Mouse (Mus musculus): ENCODE results near the gene Fry. TPM values are rescaled to one million over a fixed set of nuclear protein-coding genes. Genes with fewer than 3 reads are reported as not detected.

Gene Fry
- polyA plus RNA-seq, 1 experiment from 2014 or later, result 41.9 TPM

GRCm38 (mm10) chr5:150495792-150496191 lies 377.3 kb downstream of the Fry start:
- Histone ChIP-seq H3K4me2 (no peak overlapping the region), H3K27ac (replicated peaks) (no peak overlapping the region), H3K36me3 (peaks cover 57% of the 10 kb centered on the region), H3K4me3 (no peak overlapping the region), H3K9me3 (no peaks in the 10 kb centered on the region), H3K9ac (no peak overlapping the region), H3K27me3 (no peaks in the 10 kb centered on the region), H3K4me1 (replicated peaks) (no peaks in the 10 kb centered on the region)
- WGBS, result 47% methylated on average over 6 of the region's 6 CpGs
- no peak for ATAC-seq (ENCODE audit: low read depth)

- 86% methylated on average over 5 of the region's 6 CpGs for WGBS
- Histone ChIP-seq H3K4me3 (no peak overlapping the region), H3K27ac (replicated peaks) (no peak overlapping the region), H3K27me3 (no peaks in the 10 kb centered on the region), H3K9ac (no peak overlapping the region), H3K36me3 (no peaks in the 10 kb centered on the region), H3K9me3 (no peaks in the 10 kb centered on the region), H3K4me1 (replicated peaks) (no peaks in the 10 kb centered on the region), H3K4me2 (no peak overlapping the region)
- no peak for ATAC-seq (ENCODE audit: low read depth)
These were observed 392.2 kb downstream of the Fry start for GRCm38 (mm10) chr5:150510451-150511225.

GRCm38 (mm10) chr5:150513264-150513663 lies 394.8 kb downstream of the Fry start:
- Histone ChIP-seq H3K27ac (replicated peaks) (no peak overlapping the region), H3K9ac (no peak overlapping the region), H3K4me1 (replicated peaks) (no peaks in the 10 kb centered on the region), H3K4me3 (no peak overlapping the region), H3K27me3 (no peaks in the 10 kb centered on the region), H3K36me3 (no peaks in the 10 kb centered on the region), H3K9me3 (no peaks in the 10 kb centered on the region), H3K4me2 (no peak overlapping the region)
- 76% methylated on average over 4 of the region's 4 CpGs for WGBS
- ATAC-seq (ENCODE audit: low read depth), result no peak

- Histone ChIP-seq H3K27me3 (no peaks in the 10 kb centered on the region), H3K27ac (replicated peaks) (no peak overlapping the region), H3K36me3 (no peaks in the 10 kb centered on the region), H3K4me1 (replicated peaks) (no peaks in the 10 kb centered on the region), H3K4me2 (no peak overlapping the region), H3K4me3 (no peak overlapping the region), H3K9ac (no peak overlapping the region), H3K9me3 (no peaks in the 10 kb centered on the region)
- ATAC-seq (ENCODE audit: low read depth), result no peak
- 85% methylated on average over 1 of the region's 1 CpGs for WGBS
These were observed 395.6 kb downstream of the Fry start for GRCm38 (mm10) chr5:150514027-150514426.

- Histone ChIP-seq H3K27ac (replicated peaks) (no peak within 1 kb of the TSS), H3K27me3 (no peaks in the 10 kb centered on the region), H3K4me2 (no peak within 1 kb of the TSS), H3K9ac (no peak within 1 kb of the TSS), H3K36me3 (no peaks in the 10 kb centered on the region), H3K4me1 (replicated peaks) (peaks cover 7% of the 10 kb centered on the region), H3K4me3 (no peak within 1 kb of the TSS), H3K9me3 (no peaks in the 10 kb centered on the region)
- ATAC-seq (ENCODE audit: low read depth), result no peak
- WGBS, result 67% methylated on average over 4 of the region's 4 CpGs
These were observed 399.6 kb downstream of the Fry start, which contains the start of gene Zar1l for GRCm38 (mm10) chr5:150518064-150518463. TSS of gene Zar1l (minus strand) at chr5:150518164.

GRCm38 (mm10) chr5:150519551-150519950 lies 401.1 kb downstream of the Fry start:
- Histone ChIP-seq H3K4me3 (no peak overlapping the region), H3K9ac (no peak overlapping the region), H3K9me3 (no peaks in the 10 kb centered on the region), H3K27ac (replicated peaks) (no peak overlapping the region), H3K36me3 (no peaks in the 10 kb centered on the region), H3K4me2 (no peak overlapping the region), H3K4me1 (replicated peaks) (peaks cover 16% of the 10 kb centered on the region), H3K27me3 (no peaks in the 10 kb centered on the region)
- ATAC-seq (ENCODE audit: low read depth), result no peak
- WGBS, result 90% methylated on average over 1 of the region's 1 CpGs

GRCm38 (mm10) chr5:150521937-150522866 lies 403.8 kb downstream of the Fry start, which contains the start of gene Brca2:
TSS of gene Brca2 (plus strand) at chr5:150522630.
- Histone ChIP-seq H3K27me3 (no peaks in the 10 kb centered on the region), H3K4me2 (peak within 1 kb of the TSS; percentile 68), H3K4me3 (peak within 1 kb of the TSS; percentile 77), H3K27ac (replicated peaks) (peak within 1 kb of the TSS; percentile 64; the same call in 1 of the 2 replicates), H3K9me3 (no peaks in the 10 kb centered on the region), H3K9ac (peak within 1 kb of the TSS; percentile 84), H3K4me1 (replicated peaks) (peaks cover 16% of the 10 kb centered on the region), H3K36me3 (no peaks in the 10 kb centered on the region)
- peak; percentile 96 for ATAC-seq (ENCODE audit: low read depth)
- WGBS, result 7% methylated on average over 63 of the region's 63 CpGs

GRCm38 (mm10) chr5:150522867-150523234 lies 404.4 kb downstream of the Fry start:
- Histone ChIP-seq H3K27me3 (no peaks in the 10 kb centered on the region), H3K4me2 (peak overlapping the region; percentile 68), H3K27ac (replicated peaks) (peak overlapping the region; percentile 64; the same call in 1 of the 2 replicates), H3K4me3 (peak overlapping the region; percentile 77), H3K9ac (peak overlapping the region; percentile 84), H3K36me3 (no peaks in the 10 kb centered on the region), H3K9me3 (no peaks in the 10 kb centered on the region), H3K4me1 (replicated peaks) (peaks cover 16% of the 10 kb centered on the region)
- ATAC-seq (ENCODE audit: low read depth), result peak; percentile 61
- 9% methylated on average over 11 of the region's 11 CpGs for WGBS

GRCm38 (mm10) chr5:150525239-150525638 lies 406.8 kb downstream of the Fry start:
- H3K4me1 ChIP-seq (replicated peaks), result peaks cover 16% of the 10 kb centered on the region
- no peak overlapping the region for H3K4me2 ChIP-seq
- no peaks in the 10 kb centered on the region for H3K27me3 ChIP-seq
- no peak for ATAC-seq (ENCODE audit: low read depth)
- H3K36me3 ChIP-seq, result peaks cover 7% of the 10 kb centered on the region; the same call in 1 of the 2 replicates
- no peak overlapping the region for H3K9ac ChIP-seq
- no peak overlapping the region for H3K27ac ChIP-seq (replicated peaks)
- no peaks in the 10 kb centered on the region for H3K9me3 ChIP-seq
- WGBS, result 92% methylated on average over 2 of the region's 2 CpGs
- no peak overlapping the region for H3K4me3 ChIP-seq

- WGBS, result 96% methylated on average over 1 of the region's 1 CpGs
- ATAC-seq (ENCODE audit: low read depth), result no peak
These were observed 422.9 kb downstream of the Fry start for GRCm38 (mm10) chr5:150541302-150541701.

GRCm38 (mm10) chr5:150543184-150543583 lies 424.7 kb downstream of the Fry start:
- WGBS, result 91% methylated on average over 2 of the region's 2 CpGs
- H3K27ac ChIP-seq (replicated peaks), result no peak overlapping the region
- no peak overlapping the region for H3K9ac ChIP-seq
- no peak overlapping the region for H3K4me3 ChIP-seq
- H3K27me3 ChIP-seq, result no peaks in the 10 kb centered on the region
- no peak for ATAC-seq (ENCODE audit: low read depth)
- H3K4me1 ChIP-seq (replicated peaks), result no peaks in the 10 kb centered on the region
- no peak overlapping the region for H3K4me2 ChIP-seq
- 0 out of 2 replicates have a peak, but pooled peaks cover 3% of the 10 kb centered on the region for H3K9me3 ChIP-seq
- H3K36me3 ChIP-seq, result peaks cover 20% of the 10 kb centered on the region

More at GRCm38 (mm10) chr5:150541302-150541701, 422.9 kb downstream of the Fry start:
- H3K9ac ChIP-seq, result no peak overlapping the region
- H3K27ac ChIP-seq (replicated peaks), result no peak overlapping the region
- H3K4me3 ChIP-seq, result no peak overlapping the region
- H3K4me1 ChIP-seq (replicated peaks), result no peaks in the 10 kb centered on the region
- H3K27me3 ChIP-seq, result no peaks in the 10 kb centered on the region
- H3K9me3 ChIP-seq, result 0 out of 2 replicates have a peak, but pooled peaks cover 3% of the 10 kb centered on the region
- H3K36me3 ChIP-seq, result peaks cover 33% of the 10 kb centered on the region
- H3K4me2 ChIP-seq, result no peak overlapping the region

Measured in neural tube, embryonic 13.5 days (tissue).